Mouse (Mus musculus) thymus, adult 2 months (tissue): ENCODE results near the gene Shank2. TPM values are rescaled to one million over a fixed set of nuclear protein-coding genes. Genes with fewer than 3 reads are reported as not detected.

Experiments used
- DNase-seq: peaks from one replicate; pipeline ENCODE4 v3.0.0; 2021
- H3K27ac ChIP-seq: fragments of 200-500 bp; 2 replicates; pipeline ENCODE4 v1.5.1; 2012; ENCODE audit warnings: low read length, control low read depth; ENCODE audit not compliant: control insufficient read depth, insufficient read depth
- H3K27me3 ChIP-seq: fragments of 200-500 bp; 2 replicates; pipeline ENCODE4 v1.6.1; 2012; ENCODE audit warnings: mild to moderate bottlenecking, low read length, moderate library complexity, mixed read lengths; ENCODE audit not compliant: control insufficient read depth, insufficient read depth
- H3K36me3 ChIP-seq: fragments of 200-500 bp; 2 replicates; pipeline ENCODE4 v1.6.1; 2012; ENCODE audit warnings: mild to moderate bottlenecking, low read length, moderate library complexity; ENCODE audit not compliant: control insufficient read depth, insufficient read depth
- H3K4me1 ChIP-seq: fragments of 200-500 bp; replicated peaks from 2 replicates; pipeline ENCODE4 v1.6.1; 2012; ENCODE audit warnings: low read length; ENCODE audit not compliant: control insufficient read depth, insufficient read depth
- H3K4me3 ChIP-seq: fragments of 200-500 bp; 2 replicates; pipeline ENCODE4 v1.5.1; 2012; ENCODE audit warnings: mild to moderate bottlenecking, low read length, control low read depth, moderate library complexity; ENCODE audit not compliant: control insufficient read depth, insufficient read depth
- CTCF ChIP-seq: fragments of 200-500 bp; IDR thresholded peaks from 2 replicates; pipeline ENCODE4 v1.5.1; 2012; ENCODE audit warnings: mild to moderate bottlenecking, control low read depth, low read length, moderate library complexity, borderline replicate concordance; ENCODE audit not compliant: control insufficient read depth, poor library complexity, insufficient read depth; ENCODE audit errors: extremely low read depth
- POLR2A ChIP-seq: fragments of 200-500 bp; IDR thresholded peaks from 2 replicates; pipeline ENCODE4 v1.6.1; 2012; ENCODE audit warnings: mild to moderate bottlenecking, low read length, control low read depth, moderate library complexity; ENCODE audit not compliant: control insufficient read depth, poor library complexity, insufficient read depth; ENCODE audit errors: extremely low read depth
- WGBS: fragments of 180-500 bp; shearing (Covaris S2); methylation state at CpG from one replicate; pipeline ENCODE4 v1.1.7; 2018; 5-methylcytosine and 5-hydroxymethylcytosine counted together
- polyA plus RNA-seq: library from polyadenylated mRNA; depleted of rRNA; stranded (reverse); fragments of >200 nt; gene quantifications from 2 replicates; pipeline ENCODE4 v1.2.3, GENCODE M21; 2012

Shank2 gene
- polyA plus RNA-seq, 1 experiment, result 2.8 TPM

DNA sequence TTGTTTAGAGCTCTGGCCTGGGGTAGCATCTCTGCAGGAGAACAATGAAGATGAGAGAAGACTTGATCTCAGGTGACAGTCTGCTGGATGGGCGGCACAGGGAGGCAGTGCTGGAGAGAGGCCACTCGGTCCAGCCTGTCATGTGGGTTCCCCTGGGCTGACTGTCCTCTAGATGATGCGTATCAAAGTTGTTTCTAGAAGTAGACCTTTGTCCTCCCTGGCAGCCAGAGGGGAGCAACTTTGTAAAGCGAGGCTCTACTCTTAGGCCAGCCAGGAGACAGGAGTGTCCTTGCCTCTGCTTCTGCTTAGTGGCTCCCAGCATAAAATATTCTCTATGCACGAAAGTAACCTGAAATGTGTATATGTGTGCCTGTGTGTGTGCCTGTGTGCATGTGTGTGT lies 27.5 kb downstream of the Shank2 start:
- no peak for DNase-seq

DNA sequence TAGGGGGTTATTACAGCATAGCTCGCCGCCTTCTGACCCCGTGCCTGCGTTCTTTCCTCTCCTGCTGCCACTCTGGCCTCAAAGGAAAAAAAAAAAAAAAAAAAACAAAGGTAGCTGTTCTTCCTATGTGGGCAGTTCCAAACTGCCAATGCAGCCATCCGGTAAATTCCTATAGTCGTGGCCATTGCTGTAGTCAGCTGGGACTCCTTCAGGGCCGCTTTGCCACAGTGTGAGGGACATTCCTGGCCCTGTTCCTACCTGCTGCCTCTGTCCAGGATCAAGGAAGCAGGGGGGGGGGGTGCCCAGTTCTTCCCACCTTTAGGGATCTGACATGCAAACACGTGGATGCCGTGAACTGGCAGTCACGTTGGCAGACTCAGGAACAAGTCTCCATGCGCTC lies 29.1 kb downstream of the Shank2 start:
- Histone ChIP-seq H3K36me3 (no peaks in the 10 kb centered on the region), H3K4me1 (no peaks in the 10 kb centered on the region), H3K27ac (no peak overlapping the region), H3K4me3 (no peak overlapping the region), H3K27me3 (no peaks in the 10 kb centered on the region)
- 78% methylated on average over 11 of the region's 11 CpGs for WGBS
- no peak for TF ChIP-seq POLR2A
- TF ChIP-seq CTCF, result no peak
- DNase-seq, result no peak

More for the DNA sequence above, 27.5 kb downstream of the Shank2 start:
- Histone ChIP-seq H3K4me1 (no peaks in the 10 kb centered on the region), H3K4me3 (no peak overlapping the region), H3K36me3 (no peaks in the 10 kb centered on the region), H3K27me3 (no peaks in the 10 kb centered on the region), H3K27ac (no peak overlapping the region)
- WGBS, result 80% methylated on average over 5 of the region's 5 CpGs
- no peak for TF ChIP-seq CTCF
- TF ChIP-seq POLR2A, result no peak

DNA sequence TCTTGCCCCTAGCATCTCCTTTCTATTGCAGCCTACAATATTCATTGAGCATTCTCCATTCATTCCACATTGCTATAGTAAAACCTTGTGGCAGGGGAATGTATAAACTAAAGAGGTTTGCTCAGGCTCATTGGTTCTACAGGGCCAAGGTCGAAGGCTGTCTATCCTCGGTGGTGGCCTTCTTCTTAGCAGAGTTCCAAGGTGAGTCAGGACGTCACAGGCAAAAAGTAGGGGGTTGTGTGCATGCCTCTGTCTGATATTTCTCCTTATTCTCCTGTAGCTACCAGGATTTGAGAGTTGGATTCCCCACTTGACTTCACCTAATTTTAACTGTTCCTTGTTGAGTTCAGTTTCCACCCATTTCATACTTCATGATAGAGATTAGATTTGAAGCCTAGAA lies 29.9 kb downstream of the Shank2 start:
- no peak overlapping the region for H3K27ac ChIP-seq
- H3K36me3 ChIP-seq, result no peaks in the 10 kb centered on the region
- no peaks in the 10 kb centered on the region for H3K27me3 ChIP-seq
- DNase-seq, result no peak
- TF ChIP-seq POLR2A, result no peak
- TF ChIP-seq CTCF, result no peak
- H3K4me1 ChIP-seq, result no peaks in the 10 kb centered on the region
- WGBS, result 89% methylated on average over 3 of the region's 3 CpGs
- H3K4me3 ChIP-seq, result no peak overlapping the region

DNA sequence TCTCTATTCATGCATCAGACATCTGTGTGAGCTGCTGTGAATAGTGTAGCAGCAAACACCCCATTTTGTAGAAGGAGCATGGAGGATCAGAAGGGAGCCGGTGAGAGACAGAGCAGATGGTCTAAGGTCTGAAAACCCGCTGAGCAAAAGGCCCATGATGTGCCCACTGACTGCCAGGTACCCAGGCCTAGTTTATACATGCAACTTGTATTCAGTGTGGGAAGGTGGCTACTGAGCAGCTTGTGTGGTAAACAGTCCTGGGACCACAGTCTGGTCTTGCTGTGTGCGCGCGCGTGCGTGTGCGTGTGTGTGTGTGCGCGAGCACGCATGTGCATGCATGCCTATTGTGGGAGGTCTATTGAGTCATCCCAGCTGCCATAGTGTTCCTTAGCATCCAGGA lies 35.8 kb downstream of the Shank2 start:
- Histone ChIP-seq H3K27ac (no peak overlapping the region), H3K27me3 (no peaks in the 10 kb centered on the region), H3K36me3 (no peaks in the 10 kb centered on the region), H3K4me1 (no peaks in the 10 kb centered on the region), H3K4me3 (no peak overlapping the region)
- DNase-seq, result no peak
- WGBS, result 96% methylated on average over 11 of the region's 11 CpGs
- TF ChIP-seq POLR2A, result no peak
- TF ChIP-seq CTCF, result no peak

DNA sequence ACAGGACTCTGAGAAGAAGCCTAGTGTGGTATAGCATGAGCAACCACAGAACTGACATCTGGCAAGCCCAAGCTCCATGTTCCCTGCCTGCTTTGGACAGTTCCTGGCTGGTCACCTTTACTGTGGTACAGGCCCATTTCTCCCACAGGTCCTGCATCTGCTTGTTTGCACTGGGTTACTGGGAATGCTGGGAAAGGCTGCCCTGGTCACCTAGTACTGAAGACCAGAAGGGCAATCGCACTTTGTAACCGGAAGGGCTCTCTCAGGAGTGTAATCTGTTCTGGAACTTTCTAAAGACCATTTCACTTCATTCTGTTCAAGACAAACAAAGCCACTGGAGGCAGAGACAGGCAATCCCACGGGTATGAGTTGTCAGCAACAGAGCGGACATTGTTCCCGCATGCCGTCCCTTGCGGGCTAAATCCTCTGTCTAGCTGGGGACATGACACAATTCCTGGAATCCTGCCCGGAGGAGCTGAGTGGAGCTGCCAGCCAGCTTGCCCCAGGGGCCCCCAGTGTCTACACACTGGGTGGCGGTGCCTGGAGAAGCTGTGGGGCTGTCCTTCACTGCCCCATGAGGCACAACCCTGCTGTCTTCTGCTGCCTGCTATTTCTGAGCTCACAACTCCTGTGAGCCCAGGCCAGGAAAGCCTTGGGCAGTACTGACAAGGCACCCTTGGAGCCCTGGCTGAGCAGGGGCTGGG lies 36.4 kb downstream of the Shank2 start:
- 72% methylated on average over 9 of the region's 9 CpGs for WGBS
- no peak for TF ChIP-seq CTCF
- TF ChIP-seq POLR2A, result no peak

DNA sequence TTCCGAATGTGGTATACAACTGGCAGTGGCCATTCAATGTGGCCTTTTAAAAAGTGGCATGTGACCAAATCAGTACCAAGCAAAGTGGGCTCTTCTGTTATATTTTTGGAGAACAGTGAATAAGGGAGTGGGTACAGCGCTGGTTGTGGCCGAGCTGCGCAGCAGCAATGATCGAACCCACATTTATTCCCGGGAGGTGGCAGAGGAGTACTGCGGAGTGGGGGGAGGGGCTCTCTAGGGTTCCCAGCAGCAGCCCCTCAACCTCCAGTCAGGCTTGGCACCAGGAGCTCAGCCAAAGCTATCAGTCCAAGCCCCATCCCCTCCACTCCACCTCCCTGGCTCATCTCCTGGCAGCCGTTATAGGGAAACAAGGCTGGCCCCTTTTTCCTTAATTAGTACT lies 37.0 kb downstream of the Shank2 start:
- no peaks in the 10 kb centered on the region for H3K4me1 ChIP-seq
- TF ChIP-seq CTCF (no peak), POLR2A (no peak)
- no peak for DNase-seq
- H3K27ac ChIP-seq, result no peak overlapping the region
- H3K36me3 ChIP-seq, result no peaks in the 10 kb centered on the region
- WGBS, result 81% methylated on average over 8 of the region's 8 CpGs
- H3K27me3 ChIP-seq, result no peaks in the 10 kb centered on the region
- H3K4me3 ChIP-seq, result no peak overlapping the region

More for the DNA sequence above, 36.4 kb downstream of the Shank2 start:
- Histone ChIP-seq H3K27ac (no peak overlapping the region), H3K36me3 (no peaks in the 10 kb centered on the region), H3K27me3 (no peaks in the 10 kb centered on the region), H3K4me1 (no peaks in the 10 kb centered on the region), H3K4me3 (no peak overlapping the region)
- no peak for DNase-seq

DNA sequence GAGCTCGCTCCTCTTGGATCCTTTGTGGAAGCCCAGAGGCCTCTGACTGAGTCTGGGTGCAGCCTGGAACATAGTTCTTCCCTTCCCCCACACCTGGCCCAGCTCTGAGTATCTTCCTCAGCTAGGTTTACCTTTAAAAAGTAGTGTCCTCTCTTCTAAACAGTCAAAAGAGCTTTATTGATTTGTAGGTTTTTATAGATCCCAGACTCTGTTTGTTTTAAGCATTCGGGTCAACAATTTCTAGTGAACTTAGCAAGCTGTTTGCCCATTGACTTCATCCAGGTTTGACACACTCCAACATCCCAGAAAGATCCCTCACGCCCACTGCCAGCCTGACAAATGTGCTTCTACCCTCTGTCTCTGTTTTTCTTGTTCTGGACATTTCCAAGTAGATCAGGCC lies 38.6 kb downstream of the Shank2 start:
- TF ChIP-seq CTCF, result no peak
- no peak for TF ChIP-seq POLR2A
- H3K36me3 ChIP-seq, result no peaks in the 10 kb centered on the region
- 71% methylated on average over 3 of the region's 3 CpGs for WGBS
- H3K4me3 ChIP-seq, result no peak overlapping the region
- no peak overlapping the region for H3K27ac ChIP-seq
- H3K27me3 ChIP-seq, result no peaks in the 10 kb centered on the region
- DNase-seq, result no peak
- no peaks in the 10 kb centered on the region for H3K4me1 ChIP-seq
